Mouse (Mus musculus) forebrain, embryonic 14.5 days (tissue): Measurements from ENCODE around the gene Erich2. TPM values are rescaled to one million over a fixed set of nuclear protein-coding genes. Genes with fewer than 3 reads are reported as not detected.

ENCODE experiments used
- ATAC-seq: fragments of 200-750 bp; cut with Nextera tagmentation; 2 replicates; pipeline ENCODE4 v1.8.0; 2017; ENCODE audit warnings: mild to moderate bottlenecking, moderate library complexity
- DNase-seq: peaks from one replicate; pipeline ENCODE4 v3.0.0-alpha.2; 2015; ENCODE audit warnings: low spot score
- H3K27ac ChIP-seq: fragments of 300-500 bp; sonication (generic); 2 replicates; pipeline ENCODE4 v1.5.1; 2014; ENCODE audit warnings: low read depth, mild to moderate bottlenecking, control low read depth, low read length, moderate library complexity
- H3K27me3 ChIP-seq: fragments of 300-500 bp; sonication (generic); replicated peaks from 2 replicates; pipeline ENCODE4 v1.6.1; 2014; ENCODE audit warnings: low read length, control low read depth, mixed read lengths; ENCODE audit not compliant: control insufficient read depth, insufficient read depth
- H3K36me3 ChIP-seq: fragments of 300-500 bp; sonication (generic); 2 replicates; pipeline ENCODE4 v1.6.1; 2014; ENCODE audit warnings: low read length, control low read depth; ENCODE audit not compliant: control insufficient read depth, insufficient read depth
- H3K4me1 ChIP-seq: fragments of 300-500 bp; sonication (generic); 2 replicates; pipeline ENCODE4 v1.6.1; 2014; ENCODE audit warnings: antibody characterized with exemption, low read length, control low read depth; ENCODE audit not compliant: control insufficient read depth, insufficient read depth
- H3K4me2 ChIP-seq: fragments of 300-500 bp; sonication (generic); 2 replicates; pipeline ENCODE4 v1.6.1; 2014; ENCODE audit warnings: mild to moderate bottlenecking, control low read depth, low read length
- H3K4me3 ChIP-seq: fragments of 300-500 bp; sonication (generic); 2 replicates; pipeline ENCODE4 v1.5.1; 2014; ENCODE audit warnings: low read depth, low read length, control low read depth
- H3K9ac ChIP-seq: fragments of 300-500 bp; sonication (generic); 2 replicates; pipeline ENCODE4 v1.6.1; 2014; ENCODE audit warnings: mild to moderate bottlenecking, low read length, control low read depth, moderate library complexity
- H3K9me3 ChIP-seq: fragments of 300-500 bp; sonication (generic); replicated peaks from 2 replicates; pipeline ENCODE4 v1.6.1; 2016; ENCODE audit warnings: low read length, control low read depth, mixed read lengths; ENCODE audit not compliant: control insufficient read depth
- WGBS: fragments of 180-500 bp; shearing (Covaris S2); extraction: QIAGEN DNeasy Blood & Tissue Kit; methylation state at CpG from one replicate; pipeline ENCODE4 v1.1.7; 2014; 5-methylcytosine and 5-hydroxymethylcytosine counted together
- polyA plus RNA-seq: library from polyadenylated mRNA; unstranded; fragments of >200 nt; fragmentation: Nextera tagmentation; extraction: Ambion mirVana; gene quantifications from 2 replicates; pipeline ENCODE4 v1.2.1, GENCODE M21; 2014

Gene Erich2
- polyA plus RNA-seq, 1 experiment from 2014 or later: 1.8 TPM

GRCm38 (mm10) chr2:70564646-70565315 lies 56.2 kb downstream of the Erich2 start:
- peak; percentile 47 for DNase-seq
- H3K36me3 ChIP-seq: 0 out of 2 replicates have a peak, but pooled peaks cover 3% of the 10 kb centered on the region
- 2% methylated on average over 15 of the region's 15 CpGs for WGBS

GRCm38 (mm10) chr2:70565651-70566602 lies 57.3 kb downstream of the Erich2 start:
- Histone ChIP-seq H3K4me2 (peak overlapping the region; percentile 68), H3K4me1 (peaks cover 10% of the 10 kb centered on the region), H3K9me3 (no peaks in the 10 kb centered on the region), H3K27me3 (peaks cover 83% of the 10 kb centered on the region), H3K4me3 (peak overlapping the region; percentile 48), H3K36me3 (0 out of 2 replicates have a peak, but pooled peaks cover 3% of the 10 kb centered on the region), H3K27ac (peak overlapping the region; percentile 93), H3K9ac (peak overlapping the region; percentile 80)
- WGBS: 3% methylated on average over 29 of the region's 30 CpGs
- peak; percentile 54 for DNase-seq
- ATAC-seq: no peak

More at GRCm38 (mm10) chr2:70564646-70565315, 56.2 kb downstream of the Erich2 start:
- Histone ChIP-seq H3K27me3 (peaks cover 86% of the 10 kb centered on the region), H3K4me2 (peak overlapping the region; percentile 68), H3K9me3 (no peaks in the 10 kb centered on the region), H3K27ac (peak overlapping the region; percentile 93), H3K9ac (peak overlapping the region; percentile 80), H3K4me1 (peaks cover 10% of the 10 kb centered on the region), H3K4me3 (peak overlapping the region; percentile 48)
- no peak for ATAC-seq

- 2% methylated on average over 18 of the region's 18 CpGs for WGBS
- H3K27ac ChIP-seq: peak overlapping the region; percentile 93
- no peaks in the 10 kb centered on the region for H3K9me3 ChIP-seq
- DNase-seq (peak; percentile 51), ATAC-seq (no peak)
- H3K4me1 ChIP-seq: peaks cover 10% of the 10 kb centered on the region
- H3K9ac ChIP-seq: peak overlapping the region; percentile 80
- H3K4me2 ChIP-seq: peak overlapping the region; percentile 68
- peak overlapping the region; percentile 48 for H3K4me3 ChIP-seq
- 0 out of 2 replicates have a peak, but pooled peaks cover 3% of the 10 kb centered on the region for H3K36me3 ChIP-seq
- H3K27me3 ChIP-seq: peaks cover 80% of the 10 kb centered on the region
These were observed 58.0 kb downstream of the Erich2 start for GRCm38 (mm10) chr2:70566603-70566981.

GRCm38 (mm10) chr2:70567071-70567681 lies 58.6 kb downstream of the Erich2 start:
- Histone ChIP-seq H3K27me3 (peaks cover 79% of the 10 kb centered on the region), H3K9me3 (no peaks in the 10 kb centered on the region), H3K36me3 (0 out of 2 replicates have a peak, but pooled peaks cover 3% of the 10 kb centered on the region), H3K4me2 (peak overlapping the region; percentile 68), H3K27ac (peak overlapping the region; percentile 93; the same call in 1 of the 2 replicates), H3K9ac (peak overlapping the region; percentile 80), H3K4me3 (peak overlapping the region; percentile 48), H3K4me1 (peaks cover 10% of the 10 kb centered on the region)
- WGBS: 3% methylated on average over 23 of the region's 23 CpGs
- ATAC-seq: peak; percentile 43
- DNase-seq: peak; percentile 77

- WGBS: under 1% methylated on average over 12 of the region's 12 CpGs
- peak overlapping the region; percentile 80 for H3K9ac ChIP-seq
- H3K36me3 ChIP-seq: 0 out of 2 replicates have a peak, but pooled peaks cover 3% of the 10 kb centered on the region
- peak overlapping the region; percentile 48 for H3K4me3 ChIP-seq
- ATAC-seq (no peak), DNase-seq (no peak)
- peaks cover 75% of the 10 kb centered on the region for H3K27me3 ChIP-seq
- H3K4me2 ChIP-seq: peak overlapping the region; percentile 68
- H3K4me1 ChIP-seq: peaks cover 10% of the 10 kb centered on the region
- no peaks in the 10 kb centered on the region for H3K9me3 ChIP-seq
- H3K27ac ChIP-seq: peak overlapping the region; percentile 93
These were observed 59.1 kb downstream of the Erich2 start for GRCm38 (mm10) chr2:70567682-70568077.

GRCm38 (mm10) chr2:70568198-70568941 lies 59.8 kb downstream of the Erich2 start:
- peaks cover 68% of the 10 kb centered on the region for H3K27me3 ChIP-seq
- peak; percentile 24; the same call in 1 of the 2 replicates for ATAC-seq
- H3K36me3 ChIP-seq: 0 out of 2 replicates have a peak, but pooled peaks cover 8% of the 10 kb centered on the region
- peak overlapping the region; percentile 80 for H3K9ac ChIP-seq
- peaks cover 10% of the 10 kb centered on the region for H3K4me1 ChIP-seq
- peak; percentile 56 for DNase-seq
- peak overlapping the region; percentile 68 for H3K4me2 ChIP-seq
- peak overlapping the region; percentile 48 for H3K4me3 ChIP-seq
- H3K27ac ChIP-seq: peak overlapping the region; percentile 93
- H3K9me3 ChIP-seq: no peaks in the 10 kb centered on the region
- 2% methylated on average over 34 of the region's 34 CpGs for WGBS

GRCm38 (mm10) chr2:70571698-70572097 lies 63.1 kb downstream of the Erich2 start:
- Histone ChIP-seq H3K4me3 (no peak overlapping the region), H3K9ac (no peak overlapping the region), H3K36me3 (peaks cover 18% of the 10 kb centered on the region), H3K27me3 (peaks cover 43% of the 10 kb centered on the region), H3K27ac (no peak overlapping the region), H3K4me2 (no peak overlapping the region), H3K4me1 (peaks cover 2% of the 10 kb centered on the region; the same call in 1 of the 2 replicates), H3K9me3 (no peaks in the 10 kb centered on the region)
- 81% methylated on average over 4 of the region's 4 CpGs for WGBS
- no peak for DNase-seq
- ATAC-seq: no peak

- Histone ChIP-seq H3K4me2 (no peak overlapping the region), H3K4me3 (no peak overlapping the region), H3K27ac (no peak overlapping the region), H3K27me3 (peaks cover 38% of the 10 kb centered on the region), H3K36me3 (peaks cover 24% of the 10 kb centered on the region), H3K9ac (no peak overlapping the region), H3K9me3 (no peaks in the 10 kb centered on the region), H3K4me1 (no peaks in the 10 kb centered on the region)
- 50% methylated on average over 9 of the region's 9 CpGs for WGBS
- DNase-seq: no peak
- no peak for ATAC-seq
These were observed 63.6 kb downstream of the Erich2 start for GRCm38 (mm10) chr2:70572251-70572650.
